Mouse (Mus musculus): ENCODE results near the gene Rgs9.
"Not testable (repeated sequence)": the region's sequence is repeated elsewhere in the genome, so short reads cannot be mapped to it uniquely, and the experiment has no call there.

GRCm38 (mm10) chr11:109342666-109343065 lies 44.7 kb upstream of the Rgs9 start:
- TF ChIP-seq CTCF (IDR thresholded peaks at IDR 0.05; ENCODE audit: extremely low read depth, insufficient read length, insufficient replicate concordance, low read depth, low read length); POLR2A (IDR thresholded peaks at IDR 0.05; ENCODE audit: low read depth, low read length): not testable (repeated sequence)

Measured in small intestine, adult 2 months (tissue).